22 mouse cellular contexts compared by ENCODE assay signal in genomic region chr7:49819393-49819792, GRCm38 (mm10). TPM values are rescaled to one million over a fixed set of nuclear protein-coding genes. Genes with fewer than 3 reads are reported as not detected.
DNase-seq lines count a peak whose midpoint lies in the region; ATAC-seq lines count a peak whose summit lies in the region.
"Had no signal": no experiment of that assay in that cellular context is flagged by ENCODE, and none has a peak within 500 bp of the region (broad histone marks: within the 10 kb centered on the region; RNA-seq: fewer than 3 reads in every experiment).

No protein-coding gene starts in this region.

- 0 out of 2 replicates have a peak, but pooled peaks cover 3% of the 10 kb centered on the region for H3K4me1 ChIP-seq in forebrain, embryonic 14.5 days (ENCODE audit: control insufficient read depth, insufficient read depth, low read length)
- H3K4me1 ChIP-seq in forebrain, embryonic 16.5 days (replicated peaks; ENCODE audit: control insufficient read depth, insufficient read depth, low read length) = peaks cover 2% of the 10 kb centered on the region
- H3K4me1 ChIP-seq in neural tube, embryonic 11.5 days (ENCODE audit: control insufficient read depth, insufficient read depth, low read length) = no peaks in the 10 kb centered on the region
- no peaks in the 10 kb centered on the region; the same call in 1 of the 2 replicates for H3K4me1 ChIP-seq in midbrain, embryonic 16.5 days (ENCODE audit: control insufficient read depth, insufficient read depth, low read length)
- H3K4me1 ChIP-seq in kidney, embryonic 15.5 days = no peaks in the 10 kb centered on the region

- H3K4me2 ChIP-seq in forebrain, embryonic 14.5 days (ENCODE audit: low read length) = no peak overlapping the region
- no peak overlapping the region for H3K4me2 ChIP-seq in forebrain, embryonic 16.5 days (ENCODE audit: low read length)
- no peak overlapping the region for H3K4me2 ChIP-seq in neural tube, embryonic 11.5 days (ENCODE audit: low read depth)
- no peak overlapping the region for H3K4me2 ChIP-seq in midbrain, embryonic 16.5 days (ENCODE audit: low read length)
- H3K4me2 ChIP-seq in kidney, embryonic 15.5 days = no peak overlapping the region
- H3K4me2 ChIP-seq: heart, embryonic 12.5 days had no signal

- WGBS in forebrain, embryonic 14.5 days = 7% methylated on average over 4 of the region's 4 CpGs
- 4% methylated on average over 4 of the region's 4 CpGs for WGBS in forebrain, embryonic 16.5 days
- WGBS in neural tube, embryonic 11.5 days = 48% methylated on average over 4 of the region's 4 CpGs
- 7% methylated on average over 4 of the region's 4 CpGs for WGBS in midbrain, embryonic 16.5 days
- WGBS in kidney, embryonic 15.5 days = 61% methylated on average over 4 of the region's 4 CpGs

- H3K9ac ChIP-seq in forebrain, embryonic 14.5 days (ENCODE audit: low read length) = no peak overlapping the region
- H3K9ac ChIP-seq in forebrain, embryonic 16.5 days (replicated peaks; ENCODE audit: low read depth, low read length) = no peak overlapping the region
- H3K9ac ChIP-seq in neural tube, embryonic 11.5 days (ENCODE audit: low read length) = no peak overlapping the region
- no peak overlapping the region for H3K9ac ChIP-seq in midbrain, embryonic 16.5 days (ENCODE audit: low read depth, low read length)
- no peak overlapping the region for H3K9ac ChIP-seq in kidney, embryonic 15.5 days
- H3K9ac ChIP-seq: heart, embryonic 12.5 days; liver, postnatal 0 days had no signal

- peak; percentile 20 for DNase-seq in forebrain, embryonic 14.5 days (ENCODE audit: low spot score)
- DNase-seq in neural tube, embryonic 11.5 days (ENCODE audit: low spot score) = no peak
- DNase-seq in neural tube, embryonic 10.5 days (ENCODE audit: extremely low spot score, low spot score) = no peak
- no peak for DNase-seq in c-Kit-positive CD71-positive TER-119-positive erythroid progenitor cells, embryonic 14.5 days (ENCODE audit: low spot score)
- DNase-seq: cerebellum, adult 8-10 months; gastrocnemius, adult 2 months; heart, postnatal 14 days; kidney, adult 2 months; kidney, postnatal 14 days; liver, postnatal 0 days; lung, postnatal 10 days; spleen, adult 18-20 months; thymus, postnatal 4 days had no signal

- no peak overlapping the region for H3K4me3 ChIP-seq in forebrain, embryonic 14.5 days (ENCODE audit: low read depth, low read length)
- no peak overlapping the region for H3K4me3 ChIP-seq in forebrain, embryonic 16.5 days (replicated peaks; ENCODE audit: low read length)
- no peak overlapping the region for H3K4me3 ChIP-seq in neural tube, embryonic 11.5 days (ENCODE audit: low read depth, low read length)
- H3K4me3 ChIP-seq in midbrain, embryonic 16.5 days (ENCODE audit: low read depth, low read length) = no peak overlapping the region
- H3K4me3 ChIP-seq in kidney, embryonic 15.5 days (replicated peaks) = no peak overlapping the region
- H3K4me3 ChIP-seq: erythroblast, embryonic 14.5 days; gastrocnemius, adult 2 months; heart, embryonic 12.5 days; limb, embryonic 10.5 days; myocyte had no signal

- no peaks in the 10 kb centered on the region; the same call in 1 of the 2 replicates for H3K9me3 ChIP-seq in forebrain, embryonic 14.5 days (replicated peaks; ENCODE audit: control insufficient read depth, low read length)
- H3K9me3 ChIP-seq in forebrain, embryonic 16.5 days (ENCODE audit: control insufficient read depth, low read length) = no peaks in the 10 kb centered on the region
- H3K9me3 ChIP-seq in neural tube, embryonic 11.5 days (ENCODE audit: control insufficient read depth, low read length) = no peaks in the 10 kb centered on the region
- H3K9me3 ChIP-seq in midbrain, embryonic 16.5 days (replicated peaks; ENCODE audit: control insufficient read depth, low read length, poor library complexity, severe bottlenecking) = no peaks in the 10 kb centered on the region
- H3K9me3 ChIP-seq in kidney, embryonic 15.5 days (replicated peaks) = no peaks in the 10 kb centered on the region
- H3K9me3 ChIP-seq: heart, embryonic 12.5 days; limb, embryonic 10.5 days had no signal

- no peak; the same call in 1 of the 2 replicates for ATAC-seq in forebrain, embryonic 14.5 days
- ATAC-seq in forebrain, embryonic 16.5 days = no peak
- peak; percentile 31; the same call in 1 of the 2 replicates for ATAC-seq in neural tube, embryonic 11.5 days (ENCODE audit: insufficient read depth, low FRiP score, low TSS enrichment)
- peak; percentile 77 for ATAC-seq in midbrain, embryonic 16.5 days
- ATAC-seq in kidney, embryonic 15.5 days (replicated peaks; ENCODE audit: low FRiP score) = no peak
- ATAC-seq: inflammation-experienced regulatory T-cells, adult 6 months; liver, postnatal 0 days had no signal

- H3K36me3 ChIP-seq in forebrain, embryonic 14.5 days (ENCODE audit: control insufficient read depth, insufficient read depth, low read length) = peaks cover 12% of the 10 kb centered on the region
- H3K36me3 ChIP-seq in forebrain, embryonic 16.5 days (ENCODE audit: control insufficient read depth, insufficient read depth) = no peaks in the 10 kb centered on the region
- H3K36me3 ChIP-seq in neural tube, embryonic 11.5 days (ENCODE audit: control insufficient read depth, insufficient read depth, low read length) = no peaks in the 10 kb centered on the region
- H3K36me3 ChIP-seq in midbrain, embryonic 16.5 days (ENCODE audit: control insufficient read depth, insufficient read depth, low read length) = 0 out of 2 replicates have a peak, but pooled peaks cover 2% of the 10 kb centered on the region
- H3K36me3 ChIP-seq in kidney, embryonic 15.5 days = peaks cover 46% of the 10 kb centered on the region

- H3K27ac ChIP-seq in forebrain, embryonic 14.5 days (ENCODE audit: low read depth, low read length) = no peak overlapping the region
- H3K27ac ChIP-seq in forebrain, embryonic 16.5 days (ENCODE audit: low read length) = no peak overlapping the region
- H3K27ac ChIP-seq in neural tube, embryonic 11.5 days (ENCODE audit: low read depth, low read length) = no peak overlapping the region
- H3K27ac ChIP-seq in midbrain, embryonic 16.5 days (ENCODE audit: low read length) = no peak overlapping the region
- no peak overlapping the region for H3K27ac ChIP-seq in kidney, embryonic 15.5 days
- H3K27ac ChIP-seq: gastrocnemius, adult 2 months; limb, embryonic 10.5 days had no signal

- no peaks in the 10 kb centered on the region for H3K27me3 ChIP-seq in forebrain, embryonic 14.5 days (replicated peaks; ENCODE audit: control insufficient read depth, insufficient read depth, low read length)
- H3K27me3 ChIP-seq in forebrain, embryonic 16.5 days (replicated peaks; ENCODE audit: control insufficient read depth, insufficient read depth, low read length) = no peaks in the 10 kb centered on the region
- H3K27me3 ChIP-seq in neural tube, embryonic 11.5 days (ENCODE audit: control insufficient read depth, insufficient read depth, low read length) = no peaks in the 10 kb centered on the region
- H3K27me3 ChIP-seq in midbrain, embryonic 16.5 days (ENCODE audit: control insufficient read depth, insufficient read depth, low read depth, low read length) = no peaks in the 10 kb centered on the region
- H3K27me3 ChIP-seq in kidney, embryonic 15.5 days = no peaks in the 10 kb centered on the region
- H3K27me3 ChIP-seq: CH12.LX; heart, embryonic 12.5 days had no signal

RNA-seq across cellular contexts. Expression of gene Prmt3, which starts 41.2 kb away (rescaled TPM):
- polyA plus RNA-seq in forebrain, embryonic 14.5 days (2014; fragmentation: Nextera tagmentation; extraction: Ambion mirVana) = 50.2 and 57.4 TPM in 2 replicates
- 54.5 and 56.0 TPM in 2 replicates for polyA plus RNA-seq in forebrain, embryonic 16.5 days (2015; fragmentation: Nextera tagmentation; extraction: Ambion mirVana)
- polyA plus RNA-seq in neural tube, embryonic 11.5 days (2014; fragmentation: Nextera tagmentation; extraction: Ambion mirVana) = 54.8 and 55.0 TPM in 2 replicates
- polyA plus RNA-seq in midbrain, embryonic 16.5 days (2015; fragmentation: Nextera tagmentation; extraction: Ambion mirVana) = 43.9 and 47.4 TPM in 2 replicates
- 62.5 and 65.8 TPM in 2 replicates for polyA plus RNA-seq in kidney, embryonic 15.5 days (2015; fragmentation: Nextera tagmentation; extraction: Ambion mirVana)

Comparison
In these comparisons a context has a peak if more than half of its experiments do, and no peak if none do; other contexts are left out.
1. ATAC-seq: peak in neural tube, embryonic 11.5 days (single experiment) and midbrain, embryonic 16.5 days (single experiment); none in forebrain, embryonic 14.5 days (single experiment), forebrain, embryonic 16.5 days (single experiment) and kidney, embryonic 15.5 days (single experiment).